Mouse (Mus musculus): ENCODE data around the gene Itm2b. TPM values are rescaled to one million over a fixed set of nuclear protein-coding genes. Genes with fewer than 3 reads are reported as not detected.

Itm2b gene
- polyA plus RNA-seq, 1 experiment from 2014 or later = 513 TPM

- H3K27ac ChIP-seq (ENCODE audit: low read depth, low read length) = no peak overlapping the region
- whole genome bisulfite sequencing (ENCODE audit: insufficient replicate concordance) = 69% methylated on average over 11 of the region's 11 CpGs
- H3K9me3 ChIP-seq (replicated peaks; ENCODE audit: control insufficient read depth, low read length) = no peaks in the 10 kb centered on the region
- H3K9ac ChIP-seq (ENCODE audit: low read depth, low read length) = no peak overlapping the region
- no peak overlapping the region for H3K4me3 ChIP-seq (ENCODE audit: low read depth, low read length)
- no peaks in the 10 kb centered on the region for H3K27me3 ChIP-seq (ENCODE audit: control insufficient read depth, insufficient read depth, low read length)
- peaks cover 8% of the 10 kb centered on the region; the same call in 1 of the 2 replicates for H3K4me1 ChIP-seq (ENCODE audit: control insufficient read depth, insufficient read depth, low read length)
- H3K36me3 ChIP-seq (ENCODE audit: control insufficient read depth, insufficient read depth, low read length) = peaks cover 7% of the 10 kb centered on the region
- no peak overlapping the region for H3K4me2 ChIP-seq
- ATAC-seq (replicated peaks; ENCODE audit: insufficient number of reproducible peaks, low FRiP score, low TSS enrichment) = no peak
These were observed 14.9 kb downstream of the Itm2b start for GRCm38 (mm10) chr14:73370078-73370670.

- H3K27me3 ChIP-seq (ENCODE audit: control insufficient read depth, insufficient read depth, low read length) = no peaks in the 10 kb centered on the region
- no peak overlapping the region for H3K4me2 ChIP-seq
- peaks cover 8% of the 10 kb centered on the region for H3K36me3 ChIP-seq (ENCODE audit: control insufficient read depth, insufficient read depth, low read length)
- H3K9me3 ChIP-seq (replicated peaks; ENCODE audit: control insufficient read depth, low read length) = no peaks in the 10 kb centered on the region
- no peak overlapping the region for H3K4me3 ChIP-seq (ENCODE audit: low read depth, low read length)
- H3K9ac ChIP-seq (ENCODE audit: low read depth, low read length) = no peak overlapping the region
- H3K4me1 ChIP-seq (ENCODE audit: control insufficient read depth, insufficient read depth, low read length) = peaks cover 5% of the 10 kb centered on the region; the same call in 1 of the 2 replicates
- no peak for ATAC-seq (replicated peaks; ENCODE audit: insufficient number of reproducible peaks, low FRiP score, low TSS enrichment)
- 89% methylated on average over 4 of the region's 4 CpGs for WGBS (ENCODE audit: insufficient replicate concordance)
- H3K27ac ChIP-seq (ENCODE audit: low read depth, low read length) = no peak overlapping the region
These were observed 15.5 kb downstream of the Itm2b start for GRCm38 (mm10) chr14:73369634-73370033.

- Histone ChIP-seq H3K4me2 (no peak overlapping the region), H3K27me3 (ENCODE audit: control insufficient read depth, insufficient read depth, low read length) (no peaks in the 10 kb centered on the region), H3K9ac (ENCODE audit: low read depth, low read length) (no peak overlapping the region), H3K4me3 (ENCODE audit: low read depth, low read length) (no peak overlapping the region), H3K36me3 (ENCODE audit: control insufficient read depth, insufficient read depth, low read length) (peaks cover 15% of the 10 kb centered on the region), H3K27ac (ENCODE audit: low read depth, low read length) (no peak overlapping the region), H3K4me1 (ENCODE audit: control insufficient read depth, insufficient read depth, low read length) (no peaks in the 10 kb centered on the region), H3K9me3 (replicated peaks; ENCODE audit: control insufficient read depth, low read length) (no peaks in the 10 kb centered on the region)
- WGBS (ENCODE audit: insufficient replicate concordance) = 89% methylated on average over 13 of the region's 13 CpGs
- ATAC-seq (replicated peaks; ENCODE audit: insufficient number of reproducible peaks, low FRiP score, low TSS enrichment) = no peak
These were observed 16.1 kb downstream of the Itm2b start for GRCm38 (mm10) chr14:73368966-73369365.

GRCm38 (mm10) chr14:73368221-73368620 lies 16.9 kb downstream of the Itm2b start:
- no peak for ATAC-seq (replicated peaks; ENCODE audit: insufficient number of reproducible peaks, low FRiP score, low TSS enrichment)
- Histone ChIP-seq H3K4me2 (no peak overlapping the region), H3K27me3 (ENCODE audit: control insufficient read depth, insufficient read depth, low read length) (no peaks in the 10 kb centered on the region), H3K9me3 (replicated peaks; ENCODE audit: control insufficient read depth, low read length) (no peaks in the 10 kb centered on the region), H3K27ac (ENCODE audit: low read depth, low read length) (no peak overlapping the region), H3K4me1 (ENCODE audit: control insufficient read depth, insufficient read depth, low read length) (no peaks in the 10 kb centered on the region), H3K36me3 (ENCODE audit: control insufficient read depth, insufficient read depth, low read length) (peaks cover 22% of the 10 kb centered on the region), H3K4me3 (ENCODE audit: low read depth, low read length) (no peak overlapping the region), H3K9ac (ENCODE audit: low read depth, low read length) (no peak overlapping the region)
- WGBS (ENCODE audit: insufficient replicate concordance) = 89% methylated on average over 13 of the region's 13 CpGs

DNA sequence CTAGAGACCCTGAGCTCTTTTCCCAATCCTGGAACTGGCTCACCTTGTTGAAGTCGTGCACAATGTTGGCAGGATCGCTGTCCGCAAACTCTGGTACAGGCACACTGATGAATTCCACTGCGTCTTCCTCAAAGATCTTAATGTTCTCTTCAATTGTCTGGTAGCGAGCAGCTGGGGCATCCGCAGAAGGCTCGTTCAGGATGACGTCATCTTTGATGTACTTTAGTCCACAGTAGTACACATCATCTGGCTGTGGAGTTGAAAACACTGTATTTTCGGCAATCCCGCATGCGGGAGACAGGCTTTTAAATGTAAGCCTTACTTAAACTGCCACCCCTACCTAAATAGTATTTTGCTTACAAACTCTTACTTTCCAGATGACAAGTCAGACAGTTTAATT lies 18.8 kb downstream of the Itm2b start:
- Histone ChIP-seq H3K27me3 (ENCODE audit: control insufficient read depth, insufficient read depth, low read length) (no peaks in the 10 kb centered on the region), H3K9ac (ENCODE audit: low read depth, low read length) (no peak overlapping the region), H3K9me3 (replicated peaks; ENCODE audit: control insufficient read depth, low read length) (no peaks in the 10 kb centered on the region; the same call in 1 of the 2 replicates), H3K36me3 (ENCODE audit: control insufficient read depth, insufficient read depth, low read length) (peaks cover 37% of the 10 kb centered on the region), H3K4me3 (ENCODE audit: low read depth, low read length) (no peak overlapping the region), H3K4me2 (no peak overlapping the region), H3K27ac (ENCODE audit: low read depth, low read length) (no peak overlapping the region), H3K4me1 (ENCODE audit: control insufficient read depth, insufficient read depth, low read length) (no peaks in the 10 kb centered on the region)
- WGBS (ENCODE audit: insufficient replicate concordance) = 86% methylated on average over 11 of the region's 11 CpGs
- no peak for ATAC-seq (replicated peaks; ENCODE audit: insufficient number of reproducible peaks, low FRiP score, low TSS enrichment)

DNA sequence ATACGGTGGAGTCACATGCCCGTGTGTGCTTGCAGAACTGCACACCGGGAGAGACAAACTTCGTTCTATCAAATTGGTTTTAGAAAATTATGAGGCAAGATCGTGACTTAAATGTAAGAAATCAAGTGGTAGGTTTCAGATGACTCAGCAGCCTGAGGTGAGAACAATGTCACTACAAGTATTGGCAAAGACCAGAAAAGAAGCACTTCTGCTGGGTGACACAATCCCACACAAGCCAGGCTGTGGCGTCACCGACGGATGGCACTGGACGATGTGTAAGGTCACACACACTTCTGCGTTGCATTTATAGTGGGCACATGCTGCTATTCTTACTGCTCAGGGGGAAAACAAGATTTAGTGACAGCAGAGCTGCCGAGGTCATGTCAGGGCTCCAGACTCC lies 21.3 kb downstream of the Itm2b start:
- H3K4me3 ChIP-seq (ENCODE audit: low read depth, low read length) = no peak overlapping the region
- no peak overlapping the region for H3K27ac ChIP-seq (ENCODE audit: low read depth, low read length)
- WGBS (ENCODE audit: insufficient replicate concordance) = 91% methylated on average over 11 of the region's 11 CpGs
- no peak overlapping the region for H3K4me2 ChIP-seq
- no peak overlapping the region for H3K9ac ChIP-seq (ENCODE audit: low read depth, low read length)
- H3K27me3 ChIP-seq (ENCODE audit: control insufficient read depth, insufficient read depth, low read length) = no peaks in the 10 kb centered on the region
- no peaks in the 10 kb centered on the region; the same call in 1 of the 2 replicates for H3K9me3 ChIP-seq (replicated peaks; ENCODE audit: control insufficient read depth, low read length)
- H3K36me3 ChIP-seq (ENCODE audit: control insufficient read depth, insufficient read depth, low read length) = peaks cover 43% of the 10 kb centered on the region
- no peak for ATAC-seq (replicated peaks; ENCODE audit: insufficient number of reproducible peaks, low FRiP score, low TSS enrichment)
- no peaks in the 10 kb centered on the region for H3K4me1 ChIP-seq (ENCODE audit: control insufficient read depth, insufficient read depth, low read length)

GRCm38 (mm10) chr14:73354700-73355099 lies 30.4 kb downstream of the Itm2b start:
- H3K36me3 ChIP-seq (ENCODE audit: control insufficient read depth, insufficient read depth, low read length) = peaks cover 12% of the 10 kb centered on the region
- no peak overlapping the region for H3K27ac ChIP-seq (ENCODE audit: low read depth, low read length)
- no peak for ATAC-seq (replicated peaks; ENCODE audit: insufficient number of reproducible peaks, low FRiP score, low TSS enrichment)
- no peak overlapping the region for H3K9ac ChIP-seq (ENCODE audit: low read depth, low read length)
- 90% methylated on average over 8 of the region's 8 CpGs for WGBS (ENCODE audit: insufficient replicate concordance)
- H3K4me1 ChIP-seq (ENCODE audit: control insufficient read depth, insufficient read depth, low read length) = no peaks in the 10 kb centered on the region
- H3K4me3 ChIP-seq (ENCODE audit: low read depth, low read length) = no peak overlapping the region
- H3K4me2 ChIP-seq = no peak overlapping the region
- H3K27me3 ChIP-seq (ENCODE audit: control insufficient read depth, insufficient read depth, low read length) = no peaks in the 10 kb centered on the region
- H3K9me3 ChIP-seq (replicated peaks; ENCODE audit: control insufficient read depth, low read length) = no peaks in the 10 kb centered on the region

DNA sequence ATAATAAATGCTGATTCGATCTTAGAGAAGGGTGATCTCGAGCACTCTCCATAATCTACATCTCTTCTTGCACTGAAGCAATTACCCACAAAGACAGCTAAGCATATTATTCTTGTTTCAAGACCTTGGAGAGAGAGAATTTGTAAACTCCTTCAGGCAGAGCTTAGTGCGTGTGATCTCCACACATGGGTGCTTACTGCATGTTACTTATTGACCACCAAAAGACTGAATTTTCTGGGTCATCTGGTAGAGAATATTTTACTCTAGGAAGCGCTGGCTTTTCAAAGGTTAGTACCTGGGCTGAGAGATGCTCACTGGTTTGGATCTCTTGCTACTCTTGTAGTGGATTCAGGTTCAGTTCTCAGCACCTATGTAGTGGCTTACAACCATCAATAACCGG lies 34.0 kb downstream of the Itm2b start:
- peaks cover 6% of the 10 kb centered on the region; the same call in 1 of the 2 replicates for H3K4me1 ChIP-seq (ENCODE audit: control insufficient read depth, insufficient read depth, low read length)
- WGBS (ENCODE audit: insufficient replicate concordance) = 85% methylated on average over 5 of the region's 5 CpGs
- H3K9me3 ChIP-seq (replicated peaks; ENCODE audit: control insufficient read depth, low read length) = no peaks in the 10 kb centered on the region
- H3K36me3 ChIP-seq (ENCODE audit: control insufficient read depth, insufficient read depth, low read length) = no peaks in the 10 kb centered on the region; the same call in none of the 2 replicates
- no peak overlapping the region for H3K9ac ChIP-seq (ENCODE audit: low read depth, low read length)
- H3K4me3 ChIP-seq (ENCODE audit: low read depth, low read length) = no peak overlapping the region
- no peak overlapping the region for H3K27ac ChIP-seq (ENCODE audit: low read depth, low read length)
- H3K4me2 ChIP-seq = no peak overlapping the region
- H3K27me3 ChIP-seq (ENCODE audit: control insufficient read depth, insufficient read depth, low read length) = no peaks in the 10 kb centered on the region
- no peak for ATAC-seq (replicated peaks; ENCODE audit: insufficient number of reproducible peaks, low FRiP score, low TSS enrichment)

DNA sequence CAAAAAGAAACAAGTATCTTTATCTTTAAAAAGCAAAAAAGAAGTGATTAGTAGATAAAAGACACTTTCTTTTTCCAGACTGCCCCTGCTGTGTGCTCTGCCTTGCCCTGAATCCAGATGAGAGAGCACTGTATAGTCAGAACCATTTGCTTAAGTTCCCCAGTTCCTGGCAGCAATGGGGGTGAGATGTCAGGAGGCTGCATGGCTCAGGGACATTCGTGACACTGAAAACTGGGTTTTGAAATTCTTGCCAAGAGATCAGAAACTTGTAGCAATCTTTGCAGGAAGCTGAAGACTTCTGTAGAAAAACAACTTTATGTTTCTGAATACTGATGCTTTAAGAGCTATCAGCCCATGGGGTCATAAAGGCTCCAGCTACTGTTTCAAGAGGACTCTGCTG lies 35.1 kb downstream of the Itm2b start:
- no peaks in the 10 kb centered on the region for H3K9me3 ChIP-seq (replicated peaks; ENCODE audit: control insufficient read depth, low read length)
- no peak for ATAC-seq (replicated peaks; ENCODE audit: insufficient number of reproducible peaks, low FRiP score, low TSS enrichment)
- no peak overlapping the region for H3K9ac ChIP-seq (ENCODE audit: low read depth, low read length)
- peaks cover 6% of the 10 kb centered on the region; the same call in 1 of the 2 replicates for H3K4me1 ChIP-seq (ENCODE audit: control insufficient read depth, insufficient read depth, low read length)
- 44% methylated on average over 1 of the region's 1 CpGs for WGBS (ENCODE audit: insufficient replicate concordance)
- H3K4me3 ChIP-seq (ENCODE audit: low read depth, low read length) = no peak overlapping the region
- H3K4me2 ChIP-seq = no peak overlapping the region
- no peaks in the 10 kb centered on the region; the same call in none of the 2 replicates for H3K36me3 ChIP-seq (ENCODE audit: control insufficient read depth, insufficient read depth, low read length)
- no peak overlapping the region for H3K27ac ChIP-seq (ENCODE audit: low read depth, low read length)
- H3K27me3 ChIP-seq (ENCODE audit: control insufficient read depth, insufficient read depth, low read length) = no peaks in the 10 kb centered on the region
